Mouse (Mus musculus) heart, postnatal 14 days (tissue): ENCODE results near the gene Myh9. TPM values are rescaled to one million over a fixed set of nuclear protein-coding genes. Genes with fewer than 3 reads are reported as not detected.
"Not testable (repeated sequence)": the region's sequence is repeated elsewhere in the genome, so short reads cannot be mapped to it uniquely, and the experiment has no call there.

Source experiments
- DNase-seq, 2 experiments: peaks; one replicate each; pipeline ENCODE4 v3.0.0; 2021 to 2022
- intact Hi-C: fragments of 180-260 bp; cut with DNase I; formaldehyde crosslinking; loops from one replicate; pipeline ENCODE4 v1.15.1; 2025
- total RNA-seq, 2 experiments: library from RNA; stranded (reverse); gene quantifications; 2 replicates each; pipeline ENCODE4 v1.2.3; 2021

Gene Myh9
- total RNA-seq, 2 experiments from 2014 or later, result 140 to 172 TPM

DNA sequence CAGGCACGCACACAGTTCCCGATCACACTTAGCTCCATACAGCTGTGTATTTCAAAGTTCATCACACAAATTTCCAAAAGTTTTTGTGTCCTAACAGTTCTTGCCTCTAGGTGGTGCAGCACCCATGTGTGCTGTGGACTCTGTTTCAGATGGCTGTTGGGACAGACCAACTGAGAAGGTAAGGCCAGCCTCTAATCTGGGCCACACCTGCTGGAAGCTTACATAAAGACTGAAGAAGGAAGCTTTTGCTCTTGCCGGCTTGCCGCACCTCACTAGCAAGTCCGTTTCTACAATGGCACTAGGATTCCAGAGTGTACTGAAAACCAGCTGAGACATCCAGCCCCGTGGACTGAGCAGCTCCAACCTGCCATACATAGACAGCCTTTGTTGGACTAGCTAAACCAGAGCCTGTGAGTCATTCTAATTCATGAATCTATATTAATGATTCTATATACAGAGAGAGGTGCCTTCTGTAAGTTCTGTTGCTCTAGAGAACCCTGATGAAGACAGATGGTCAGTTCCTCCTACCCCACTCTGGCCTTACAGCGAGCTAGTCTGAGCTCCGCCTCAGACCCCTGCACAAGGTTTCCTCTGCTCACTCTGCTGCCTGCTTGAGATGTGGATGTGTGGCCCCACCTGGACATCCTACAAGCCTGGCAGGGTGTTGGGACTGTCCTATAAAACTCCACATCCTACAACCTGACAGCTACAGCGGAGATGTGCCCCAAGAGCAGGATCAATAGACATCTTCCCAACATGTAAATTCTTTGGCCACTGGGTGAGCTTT, 101.3 kb downstream of the Myh9 start:
- intact Hi-C loops, result no loop called here
- DNase-seq, result no peak

DNA sequence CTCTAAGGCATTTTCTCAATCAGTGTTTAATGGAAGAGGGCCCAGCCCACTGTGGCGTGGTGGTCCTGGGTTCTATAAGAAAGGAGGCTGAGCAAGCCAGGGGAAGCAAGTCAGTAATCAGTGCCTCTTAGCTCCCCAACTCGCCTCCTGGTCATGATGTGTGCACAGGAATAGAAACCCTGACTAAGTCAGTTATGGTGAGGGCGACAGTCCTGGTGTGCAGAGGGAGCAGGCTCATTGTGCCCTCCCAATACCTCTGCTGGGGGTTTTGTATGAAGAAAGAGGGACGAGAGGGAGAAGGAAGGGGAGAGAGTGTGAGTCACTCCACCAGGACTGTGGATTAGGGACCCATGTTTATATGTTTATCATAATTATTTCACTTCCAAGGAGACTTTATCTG, 108.1 kb downstream of the Myh9 start:
- DNase-seq, intact Hi-C loops: not testable (repeated sequence)

DNA sequence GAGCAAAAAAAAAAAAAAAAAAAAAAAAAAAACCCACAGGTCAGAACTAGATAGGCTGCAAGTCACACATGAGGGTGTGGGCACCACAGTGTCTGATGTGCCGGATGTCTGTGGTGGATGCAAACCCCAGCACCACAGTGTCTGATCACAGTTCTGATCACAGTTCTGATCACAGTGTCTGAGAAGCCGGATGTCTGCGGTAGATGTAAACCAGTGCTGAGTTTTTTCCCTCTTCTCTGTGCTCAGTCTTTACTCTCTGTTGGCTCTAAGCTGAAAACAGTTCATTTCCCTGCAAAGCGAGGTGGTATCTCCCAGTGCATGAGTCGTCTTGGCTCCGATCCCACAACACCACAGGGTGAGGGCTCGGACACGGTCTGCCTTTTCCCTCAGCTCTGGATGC, 108.6 kb downstream of the Myh9 start:
- intact Hi-C loops, result not testable (repeated sequence)
- peak in 1 of 2 experiments; percentile 32 for DNase-seq

DNA sequence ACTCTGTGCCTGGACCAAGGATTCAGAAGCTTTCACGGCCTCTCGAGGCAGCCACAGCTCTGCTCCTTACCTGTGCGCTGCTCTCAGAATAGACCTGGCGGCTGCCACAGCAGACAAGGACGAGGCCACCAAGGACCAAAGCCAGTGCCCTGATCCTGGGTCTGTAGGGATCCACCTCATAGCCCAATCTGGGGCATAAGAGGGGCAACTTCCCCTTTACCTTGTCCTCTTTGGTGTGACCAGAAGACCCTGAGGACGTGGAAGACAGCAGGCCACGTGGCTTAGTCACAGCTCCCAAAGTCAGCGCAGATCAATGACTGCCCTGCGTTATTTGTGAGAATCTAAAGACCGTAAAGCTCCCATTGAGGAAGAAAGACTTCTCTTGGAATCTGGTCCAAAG, 109.1 kb downstream of the Myh9 start:
- intact Hi-C loops, DNase-seq: not testable (repeated sequence)

DNA sequence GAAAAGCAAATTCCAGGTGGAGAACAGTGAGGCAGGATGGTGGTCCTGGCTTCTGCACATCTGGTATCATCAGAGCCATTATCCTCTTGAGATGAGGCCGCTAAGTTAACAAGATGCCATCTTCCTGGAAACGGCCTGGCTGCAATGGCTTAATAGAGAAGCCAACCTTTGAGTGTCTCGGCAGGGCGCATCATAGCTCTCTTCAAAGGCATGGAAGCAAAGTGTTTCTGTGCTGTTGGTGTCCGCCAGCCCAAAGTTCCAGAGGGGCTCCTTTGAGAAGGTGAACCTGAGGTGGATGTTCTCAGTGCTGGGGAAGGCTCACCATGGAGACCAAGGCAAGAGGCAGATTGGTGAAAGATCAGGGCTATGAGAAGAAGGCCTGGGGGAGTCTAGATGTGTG, 110.4 kb downstream of the Myh9 start:
- intact Hi-C loops, result no loop called here

DNA sequence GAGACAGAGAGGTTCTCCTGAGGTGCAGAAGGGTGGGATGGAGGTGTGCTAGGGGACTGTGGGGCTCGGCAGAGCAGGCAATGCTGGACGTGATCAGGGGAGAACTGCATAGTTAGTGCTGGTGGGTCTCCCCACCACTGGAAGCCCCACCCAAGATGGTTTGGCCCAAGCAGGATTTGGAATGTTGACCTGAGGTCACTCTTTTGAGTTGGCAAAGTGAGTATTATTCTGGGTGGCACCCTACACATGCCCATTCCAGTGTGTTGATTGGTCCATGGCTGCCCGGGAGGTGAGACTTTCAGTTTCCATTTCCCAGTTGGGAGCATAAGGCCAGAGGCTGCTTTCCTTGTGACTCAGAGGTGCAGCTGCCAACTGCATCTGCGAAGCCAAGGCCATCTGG, 113.2 kb downstream of the Myh9 start, which contains the start of gene Apol9b:
TSS of gene Apol9b (plus strand) at position 301 of the 400 bp plus-strand sequence.
- DNase-seq, intact Hi-C loops: not testable (repeated sequence)

More for the DNA sequence above, 110.4 kb downstream of the Myh9 start:
- no peak for DNase-seq

DNA sequence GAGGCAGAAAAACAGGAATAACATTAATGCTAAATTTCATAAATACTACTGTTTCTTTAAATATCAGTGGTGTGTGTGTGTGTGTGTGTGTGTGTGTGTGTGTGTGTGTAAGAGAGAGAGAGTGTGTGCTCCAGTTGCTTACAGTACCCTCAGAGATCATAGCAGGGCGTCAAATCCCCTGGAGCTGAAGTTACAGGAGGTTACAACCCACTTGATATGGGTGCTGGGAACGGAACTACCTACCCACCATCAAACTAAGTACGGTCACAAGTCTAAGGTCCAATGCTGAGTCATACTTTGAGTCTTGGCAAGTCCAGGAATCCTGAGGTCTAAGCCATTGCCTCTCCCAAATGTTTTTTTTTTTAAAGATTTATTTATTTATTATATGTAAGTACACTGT, 114.2 kb downstream of the Myh9 start:
- DNase-seq, intact Hi-C loops: not testable (repeated sequence)

DNA sequence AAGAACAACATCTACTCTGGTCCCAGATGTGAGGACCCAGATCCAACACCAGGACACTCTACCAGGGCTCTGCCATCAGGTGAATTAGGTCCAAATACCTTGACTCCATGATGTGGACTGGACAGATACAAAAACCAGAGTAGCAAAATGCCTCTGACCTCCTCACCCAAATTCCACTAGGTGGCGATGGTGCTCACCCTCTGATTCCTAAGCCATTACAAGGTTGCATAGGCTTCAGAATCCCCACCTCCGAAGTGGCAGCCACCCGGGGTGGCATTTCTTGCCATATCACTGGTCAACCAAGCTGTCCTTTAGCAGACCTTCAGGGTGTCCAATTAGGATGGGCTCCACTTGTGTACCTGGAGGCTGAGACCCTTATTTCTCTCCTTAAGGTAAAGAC, 114.8 kb downstream of the Myh9 start:
- DNase-seq, intact Hi-C loops: not testable (repeated sequence)

DNA sequence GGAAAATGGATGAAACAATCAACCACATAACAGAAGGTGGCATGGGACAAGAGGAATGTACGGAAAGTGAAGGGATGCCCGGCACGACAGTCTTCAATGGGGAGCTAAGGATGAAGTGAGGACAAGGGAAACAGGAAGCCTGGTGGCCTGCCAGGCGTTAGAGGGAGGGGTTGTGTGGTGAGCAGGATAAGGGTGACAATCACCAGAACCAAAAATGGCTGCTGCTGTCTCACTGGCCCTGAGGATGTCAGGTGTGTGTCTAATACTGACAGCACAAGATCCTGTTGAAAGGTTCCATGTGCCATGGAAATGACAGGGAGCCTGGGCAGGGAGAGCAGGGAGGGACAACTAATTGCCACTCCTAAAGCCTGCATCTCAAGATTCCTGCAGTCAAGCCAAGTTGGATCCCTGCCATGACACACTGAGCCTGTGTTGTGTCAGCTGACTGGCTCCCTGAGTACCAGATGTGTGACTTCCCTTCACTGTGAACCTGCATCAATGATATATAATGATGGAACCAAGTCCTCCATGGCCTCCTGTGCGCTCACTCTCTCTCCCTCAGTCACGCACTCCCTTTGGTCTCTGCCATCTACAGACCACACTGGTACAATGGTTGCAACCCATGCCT, 116.5 kb downstream of the Myh9 start:
- intact Hi-C loops, result not testable (repeated sequence)
- DNase-seq, result peak in 1 of 2 experiments; percentile 56

DNA sequence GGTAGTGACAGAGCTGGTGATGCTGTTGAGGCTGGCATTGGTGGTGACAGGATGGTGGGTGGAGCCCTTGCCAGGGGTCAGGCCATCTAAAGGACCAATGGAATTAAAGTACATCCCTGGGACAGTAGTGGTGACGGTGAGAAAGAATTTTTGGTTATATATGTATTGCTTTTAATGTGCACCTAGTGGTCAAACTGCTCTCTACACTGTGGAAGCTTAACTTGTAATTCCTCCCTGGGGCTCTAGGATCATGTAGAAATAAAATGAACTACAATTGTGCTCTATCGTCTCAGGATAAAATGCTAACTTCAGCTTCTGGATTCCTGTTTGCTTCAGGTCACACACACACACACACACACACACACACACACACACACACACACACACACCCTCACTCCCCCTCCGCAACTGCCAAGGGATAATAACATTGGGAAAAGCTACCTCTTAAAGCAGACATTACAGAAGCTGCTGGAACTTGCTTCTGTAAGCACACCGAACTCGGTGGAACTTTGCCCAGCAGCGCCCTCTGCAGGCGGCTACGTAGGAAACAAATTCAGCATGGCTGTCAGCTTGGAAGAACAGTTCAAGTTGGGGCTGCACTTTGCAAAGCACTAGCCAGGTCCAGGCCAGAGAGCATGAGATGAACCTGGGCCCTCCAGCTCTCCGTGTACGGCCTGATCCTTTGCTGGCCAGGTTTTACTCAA, 117.6 kb downstream of the Myh9 start:
- intact Hi-C loops, result not testable (repeated sequence)

DNA sequence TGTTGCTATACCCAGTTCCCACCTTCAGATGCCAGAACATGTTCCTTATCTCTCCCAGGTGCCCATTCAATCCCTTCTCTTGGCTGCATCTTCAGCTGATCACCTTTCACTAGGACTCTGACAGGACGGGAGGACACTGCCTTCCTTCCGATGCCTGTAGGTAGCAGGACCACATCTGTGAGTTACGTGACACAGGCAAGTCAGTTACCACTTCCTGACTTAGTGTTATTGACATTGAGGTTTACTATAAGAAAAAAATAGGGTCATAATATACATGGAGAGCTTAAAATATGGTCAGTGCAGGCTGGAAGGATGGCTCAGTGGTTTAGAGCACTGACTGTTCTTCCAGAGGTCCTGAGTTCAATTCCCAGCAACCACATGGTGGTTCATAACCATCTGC, 120.5 kb downstream of the Myh9 start:
- intact Hi-C loops, DNase-seq: not testable (repeated sequence)

More for the DNA sequence above, 117.6 kb downstream of the Myh9 start:
- not testable (repeated sequence) for DNase-seq

DNA sequence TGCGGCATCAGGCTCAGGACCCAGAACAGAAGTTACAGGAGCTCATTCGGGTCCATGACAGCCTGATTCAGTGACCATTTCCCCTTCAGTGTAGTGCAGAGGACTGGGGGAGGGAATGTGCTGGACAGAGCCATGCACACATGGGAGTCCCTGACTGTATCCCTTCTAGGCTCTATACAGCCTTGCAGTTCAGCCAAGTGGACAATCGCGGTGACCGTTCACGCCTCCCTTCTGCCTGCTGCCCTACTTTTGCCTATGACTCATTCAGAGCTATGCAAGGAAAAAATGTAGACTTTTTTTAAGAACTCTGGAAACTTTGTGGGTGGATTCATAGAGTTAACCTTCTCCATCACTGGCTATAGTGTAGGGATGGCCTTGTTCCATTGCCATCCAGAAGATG, 123.7 kb downstream of the Myh9 start:
- intact Hi-C loops, DNase-seq: not testable (repeated sequence)

Other genes starting within 250 kb of the Myh9 start
- under 1 TPM; 0.32 to 0.33 TPM for gene Apol10b, start 246.1 kb downstream of the Myh9 start, total RNA-seq
- not detected for gene Gm36245, start 242.9 kb downstream of the Myh9 start, total RNA-seq
- 1 to 10 TPM; 1.4 to 1.8 TPM for gene Apol11b, start 198.9 kb downstream of the Myh9 start, total RNA-seq
- gene Apol7e, start 143.3 kb downstream of the Myh9 start, total RNA-seq, result not detected
- under 1 TPM in 1 of 2 experiments, not detected in 1; 0.15 TPM for gene Apol9b, start 113.1 kb downstream of the Myh9 start, total RNA-seq
- gene Apol8, start 85.2 kb downstream of the Myh9 start, total RNA-seq, result not detected
- gene Txn2, start 86.8 kb upstream of the Myh9 start, total RNA-seq, result 100 to 1,000 TPM; 234 to 248 TPM
- gene Foxred2, start 114.5 kb upstream of the Myh9 start, total RNA-seq, result under 1 TPM; 0.41 to 0.59 TPM
- 10 to 100 TPM; 72.3 to 75.6 TPM for gene Eif3d, start 128.6 kb upstream of the Myh9 start, total RNA-seq